23 mouse cellular contexts compared by ENCODE assay signal in the genomic region with DNA sequence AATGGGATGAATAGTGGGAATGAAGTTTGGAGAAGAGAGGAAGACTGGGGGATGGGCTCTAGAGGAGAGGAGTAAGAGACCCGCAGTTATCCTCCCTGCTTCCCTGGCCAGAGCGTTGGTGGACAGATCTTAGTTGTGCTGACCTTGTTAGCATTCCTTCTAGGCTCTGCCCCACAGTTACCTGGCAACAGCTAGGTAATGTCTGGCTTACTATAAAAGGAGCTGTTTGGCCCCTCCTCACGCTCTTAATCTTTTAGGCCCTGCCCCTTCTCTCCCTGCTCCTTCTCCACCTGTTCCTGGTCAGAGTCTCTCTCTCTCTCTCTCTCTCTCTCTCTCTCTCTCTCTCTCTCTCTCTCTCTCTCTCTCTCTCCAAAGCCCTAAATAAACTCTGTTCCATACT. TPM values are rescaled to one million over a fixed set of nuclear protein-coding genes. Genes with fewer than 3 reads are reported as not detected.
DNase-seq lines count a peak whose midpoint lies in the region; ATAC-seq and TF ChIP-seq lines count a peak whose summit lies in the region.
"Had no signal": no experiment of that assay in that cellular context is flagged by ENCODE, and none has a peak within 500 bp of the region (broad histone marks: within the 10 kb centered on the region; RNA-seq: fewer than 3 reads in every experiment).

No protein-coding gene starts in this region.

- H3K4me1 ChIP-seq in forebrain, embryonic 15.5 days = peaks cover 2% of the 10 kb centered on the region
- H3K4me1 ChIP-seq in forebrain, embryonic 12.5 days = peaks cover 9% of the 10 kb centered on the region; the same call in 1 of the 2 replicates
- H3K4me1 ChIP-seq in lung, embryonic 14.5 days (ENCODE audit: insufficient read depth) = no peaks in the 10 kb centered on the region
- H3K4me1 ChIP-seq in intestine, embryonic 16.5 days (ENCODE audit: control insufficient read depth, insufficient read depth, low read length) = no peaks in the 10 kb centered on the region
- H3K4me1 ChIP-seq: limb, embryonic 13.5 days; midbrain, embryonic 13.5 days had no signal

- 22% methylated on average over 3 of the region's 3 CpGs for WGBS in forebrain, embryonic 15.5 days
- 20% methylated on average over 3 of the region's 3 CpGs for WGBS in forebrain, embryonic 12.5 days
- 46% methylated on average over 3 of the region's 3 CpGs for WGBS in lung, embryonic 14.5 days
- 21% methylated on average over 3 of the region's 3 CpGs for WGBS in intestine, embryonic 16.5 days

- 0 out of 2 replicates have a peak, but pooled peaks have one; percentile 26 for ATAC-seq in forebrain, embryonic 15.5 days (replicated peaks)
- no peak for ATAC-seq in forebrain, embryonic 12.5 days (ENCODE audit: low FRiP score)
- peak; percentile 74 for ATAC-seq in lung, embryonic 14.5 days (ENCODE audit: insufficient read depth)
- ATAC-seq in intestine, embryonic 16.5 days = peak; percentile 84
- ATAC-seq: midbrain, embryonic 13.5 days had no signal

- H3K27ac ChIP-seq in forebrain, embryonic 15.5 days (replicated peaks) = no peak overlapping the region
- H3K27ac ChIP-seq in forebrain, embryonic 12.5 days = no peak overlapping the region
- no peak overlapping the region for H3K27ac ChIP-seq in lung, embryonic 14.5 days (ENCODE audit: low read depth)
- no peak overlapping the region for H3K27ac ChIP-seq in intestine, embryonic 16.5 days (ENCODE audit: low read length)
- H3K27ac ChIP-seq in gastrocnemius, adult 2 months = no peak overlapping the region
- H3K27ac ChIP-seq: hindbrain, embryonic 14.5 days; limb, embryonic 13.5 days; liver, embryonic 13.5 days; midbrain, embryonic 13.5 days; neural tube, embryonic 15.5 days had no signal

- DNase-seq in lung, embryonic 14.5 days = no peak
- DNase-seq in lung, postnatal 10 days = no peak
- DNase-seq in R1 (ENCODE audit: low read depth, low spot score) = peak; percentile 61
- DNase-seq in adrenal gland, adult 8-10 months = no peak
- no peak for DNase-seq in gastrocnemius, adult 2 months
- DNase-seq: B cell, adult 2 months; cerebellum, adult 18-20 months; cerebellum, postnatal 25 days; embryo, embryonic 11 days; heart, postnatal 14 days; kidney, adult 8-10 months; liver, embryonic 13.5 days; right cerebral cortex, postnatal 4 days; thymus, postnatal 25 days had no signal

- H3K36me3 ChIP-seq in forebrain, embryonic 15.5 days = no peaks in the 10 kb centered on the region
- no peaks in the 10 kb centered on the region for H3K36me3 ChIP-seq in forebrain, embryonic 12.5 days (replicated peaks)
- H3K36me3 ChIP-seq in lung, embryonic 14.5 days (ENCODE audit: insufficient read depth) = no peaks in the 10 kb centered on the region
- no peaks in the 10 kb centered on the region for H3K36me3 ChIP-seq in intestine, embryonic 16.5 days (ENCODE audit: control insufficient read depth, insufficient read depth, low read length)
- H3K36me3 ChIP-seq: limb, embryonic 13.5 days; liver, embryonic 13.5 days; midbrain, embryonic 13.5 days; neural tube, embryonic 15.5 days had no signal

- H3K4me3 ChIP-seq in forebrain, embryonic 15.5 days = no peak overlapping the region
- H3K4me3 ChIP-seq in forebrain, embryonic 12.5 days (replicated peaks) = no peak overlapping the region
- no peak overlapping the region for H3K4me3 ChIP-seq in lung, embryonic 14.5 days (ENCODE audit: low read depth, low read length)
- no peak overlapping the region for H3K4me3 ChIP-seq in intestine, embryonic 16.5 days (ENCODE audit: low read length)
- no peak overlapping the region for H3K4me3 ChIP-seq in gastrocnemius, adult 2 months
- H3K4me3 ChIP-seq: limb, embryonic 13.5 days; liver, embryonic 13.5 days; midbrain, embryonic 13.5 days; myocyte; neural tube, embryonic 15.5 days had no signal

- no peak for TF ChIP-seq CTCF in lung, embryonic 14.5 days (IDR thresholded peaks at IDR 0.05; ENCODE audit: low read depth)
- no peak for TF ChIP-seq CTCF in gastrocnemius, adult 2 months (IDR thresholded peaks at IDR 0.05)

- H3K4me2 ChIP-seq in forebrain, embryonic 15.5 days (replicated peaks) = no peak overlapping the region
- no peak overlapping the region for H3K4me2 ChIP-seq in forebrain, embryonic 12.5 days
- no peak overlapping the region for H3K4me2 ChIP-seq in lung, embryonic 14.5 days
- H3K4me2 ChIP-seq in intestine, embryonic 16.5 days (ENCODE audit: low read depth, low read length) = no peak overlapping the region
- H3K4me2 ChIP-seq: heart, embryonic 11.5 days; hindbrain, embryonic 14.5 days; limb, embryonic 13.5 days; liver, embryonic 13.5 days; midbrain, embryonic 13.5 days; neural tube, embryonic 15.5 days had no signal

- H3K9me3 ChIP-seq in forebrain, embryonic 15.5 days = no peaks in the 10 kb centered on the region
- H3K9me3 ChIP-seq in forebrain, embryonic 12.5 days = no peaks in the 10 kb centered on the region
- H3K9me3 ChIP-seq in lung, embryonic 14.5 days (ENCODE audit: low read depth, low read length) = no peaks in the 10 kb centered on the region
- no peaks in the 10 kb centered on the region for H3K9me3 ChIP-seq in intestine, embryonic 16.5 days (ENCODE audit: control insufficient read depth, low read length)
- H3K9me3 ChIP-seq: limb, embryonic 13.5 days; liver, embryonic 13.5 days; midbrain, embryonic 13.5 days; neural tube, embryonic 15.5 days had no signal

- intact Hi-C loops in gastrocnemius, adult 2 months (cut with DNase I) = no loop called here

- no peaks in the 10 kb centered on the region for H3K27me3 ChIP-seq in forebrain, embryonic 15.5 days
- H3K27me3 ChIP-seq in forebrain, embryonic 12.5 days = no peaks in the 10 kb centered on the region
- no peaks in the 10 kb centered on the region for H3K27me3 ChIP-seq in lung, embryonic 14.5 days (ENCODE audit: insufficient read depth, low read length)
- H3K27me3 ChIP-seq in intestine, embryonic 16.5 days (replicated peaks; ENCODE audit: control insufficient read depth, insufficient read depth, low read length) = no peaks in the 10 kb centered on the region
- H3K27me3 ChIP-seq: limb, embryonic 13.5 days; liver, embryonic 13.5 days; midbrain, embryonic 13.5 days; neural tube, embryonic 15.5 days had no signal

- no peak overlapping the region for H3K9ac ChIP-seq in forebrain, embryonic 15.5 days (replicated peaks)
- H3K9ac ChIP-seq in forebrain, embryonic 12.5 days = no peak overlapping the region
- no peak overlapping the region for H3K9ac ChIP-seq in lung, embryonic 14.5 days
- H3K9ac ChIP-seq in intestine, embryonic 16.5 days (ENCODE audit: low read depth, low read length) = no peak overlapping the region
- H3K9ac ChIP-seq: hindbrain, embryonic 14.5 days; limb, embryonic 13.5 days; liver, embryonic 13.5 days; midbrain, embryonic 13.5 days; neural tube, embryonic 15.5 days had no signal

RNA-seq across cellular contexts. Expression of gene Diaph3, which starts 5.7 kb away (rescaled TPM):
- 6.4 and 7.3 TPM in 2 replicates for polyA plus RNA-seq in forebrain, embryonic 15.5 days (2015; fragmentation: Nextera tagmentation; extraction: Ambion mirVana)
- polyA plus RNA-seq in forebrain, embryonic 12.5 days (2016; fragmentation: Nextera tagmentation; extraction: Ambion mirVana) = 11.8 and 15.4 TPM in 2 replicates
- polyA plus RNA-seq in lung, embryonic 14.5 days (2014; fragmentation: Nextera tagmentation; extraction: Ambion mirVana) = 19.7 and 25.9 TPM in 2 replicates
- 7.0 and 7.7 TPM in 2 replicates for polyA plus RNA-seq in intestine, embryonic 16.5 days (2015; fragmentation: Nextera tagmentation; extraction: Ambion mirVana)
- 1 to 10 TPM in 1 of 4 experiments, under 1 TPM in 3; 0.73 to 1.7 (median 0.96) TPM for total RNA-seq in adrenal gland, adult 8-10 months (2022)
- under 1 TPM in 1 of 2 experiments, not detected in 1; 0.08 TPM for total RNA-seq in gastrocnemius, adult 2 months (2021)
